Mouse (Mus musculus) forebrain, embryonic 15.5 days (tissue): ENCODE results near the gene Uprt. TPM values are rescaled to one million over a fixed set of nuclear protein-coding genes. Genes with fewer than 3 reads are reported as not detected.

Source experiments
- ATAC-seq: fragments of 200-750 bp; cut with Nextera tagmentation; replicated peaks from 2 replicates; pipeline ENCODE4 v1.8.0; 2017; ENCODE audit warnings: mild to moderate bottlenecking, moderate TSS enrichment, moderate library complexity
- H3K27ac ChIP-seq: fragments of 300-500 bp; sonication (generic); replicated peaks from 2 replicates; pipeline ENCODE4 v1.5.1; 2015; ENCODE audit warnings: mild to moderate bottlenecking, inconsistent platforms
- H3K27me3 ChIP-seq: fragments of 300-500 bp; sonication (generic); 2 replicates; pipeline ENCODE4 v1.6.1; 2015; ENCODE audit warnings: inconsistent platforms
- H3K36me3 ChIP-seq: fragments of 300-500 bp; sonication (generic); 2 replicates; pipeline ENCODE4 v1.6.1; 2015; ENCODE audit warnings: mild to moderate bottlenecking, inconsistent platforms
- H3K4me1 ChIP-seq: fragments of 300-500 bp; sonication (generic); 2 replicates; pipeline ENCODE4 v1.6.1; 2015; ENCODE audit warnings: inconsistent platforms
- H3K4me2 ChIP-seq: fragments of 300-500 bp; sonication (generic); replicated peaks from 2 replicates; pipeline ENCODE4 v1.6.1; 2015; ENCODE audit warnings: mild to moderate bottlenecking, inconsistent platforms
- H3K4me3 ChIP-seq: fragments of 300-500 bp; sonication (generic); 2 replicates; pipeline ENCODE4 v1.5.1; 2015; ENCODE audit warnings: mild to moderate bottlenecking, inconsistent platforms
- H3K9ac ChIP-seq: fragments of 300-500 bp; sonication (generic); replicated peaks from 2 replicates; pipeline ENCODE4 v1.6.1; 2015; ENCODE audit warnings: mild to moderate bottlenecking, inconsistent platforms
- H3K9me3 ChIP-seq: fragments of 300-500 bp; sonication (generic); 2 replicates; pipeline ENCODE4 v1.6.1; 2016; ENCODE audit warnings: inconsistent platforms
- WGBS: fragments of 180-500 bp; shearing (Covaris S2); methylation state at CpG from one replicate; pipeline ENCODE4 v1.1.7; 2015; ENCODE audit warnings: mixed read lengths; 5-methylcytosine and 5-hydroxymethylcytosine counted together
- polyA plus RNA-seq: library from polyadenylated mRNA; unstranded; fragments of >200 nt; fragmentation: Nextera tagmentation; extraction: Ambion mirVana; gene quantifications from 2 replicates; pipeline ENCODE4 v1.2.1, GENCODE M21; 2015

Uprt gene
- 1.1 and 1.5 TPM in 2 replicates for polyA plus RNA-seq

DNA sequence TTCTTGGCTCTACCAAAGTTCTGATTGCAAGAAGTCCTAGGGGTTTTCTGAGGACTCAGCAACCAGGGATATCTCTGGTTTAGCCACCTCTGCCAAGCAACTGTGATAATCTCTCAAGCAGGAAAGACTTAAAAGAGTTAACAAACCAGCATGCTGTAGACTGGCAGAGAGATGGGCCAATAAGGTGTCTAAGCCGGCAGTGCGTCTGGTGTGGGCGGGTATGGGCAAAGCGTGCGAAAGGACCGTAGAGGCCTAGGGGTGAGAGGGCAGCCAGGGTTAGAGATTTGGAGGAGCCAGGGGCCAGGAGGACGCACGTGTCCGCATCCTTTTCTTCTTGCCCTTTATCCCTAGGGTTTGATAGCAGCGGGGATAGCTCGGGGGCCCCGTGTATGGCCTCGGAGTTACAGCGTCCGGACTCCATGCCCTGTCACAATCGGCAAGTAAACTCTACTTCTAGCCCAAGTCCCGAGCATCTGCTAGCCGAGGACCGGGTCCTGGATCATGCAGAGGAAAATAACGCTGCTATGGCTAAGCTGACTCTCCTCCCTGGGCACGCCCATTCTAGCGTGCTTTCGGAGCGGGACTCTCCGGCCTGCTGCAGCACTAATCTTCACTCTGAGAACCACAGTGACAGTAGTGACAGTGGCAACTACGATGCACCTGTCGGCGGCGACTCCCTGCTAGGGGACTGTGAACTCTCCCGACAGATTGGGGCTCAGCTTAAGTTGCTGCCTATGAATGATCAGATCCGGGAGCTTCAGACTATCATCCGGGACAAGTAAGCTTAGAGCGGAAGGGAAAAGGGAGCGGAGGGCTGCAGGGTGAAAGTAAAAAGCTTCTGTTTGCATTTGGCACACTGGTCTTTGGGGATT, at the start of gene Uprt:
Gene Uprt (plus strand): TSS at position 247 of the 872 bp plus-strand sequence.
- 34% methylated on average over 34 of the region's 34 CpGs for WGBS
- peak; percentile 100 for ATAC-seq

GRCm38 (mm10) chrX:104433456-104433855, 49.2 kb upstream of the Uprt start:
- Histone ChIP-seq H3K4me1 (no peaks in the 10 kb centered on the region), H3K27ac (no peak overlapping the region), H3K9ac (no peak overlapping the region), H3K27me3 (no peaks in the 10 kb centered on the region), H3K4me2 (no peak overlapping the region), H3K4me3 (no peak overlapping the region), H3K36me3 (no peaks in the 10 kb centered on the region), H3K9me3 (no peaks in the 10 kb centered on the region)
- ATAC-seq = no peak
- 33% methylated on average over 1 of the region's 1 CpGs for WGBS

More for the DNA sequence above, at the start of gene Uprt:
- H3K27ac ChIP-seq = peak within 1 kb of the TSS; percentile 74
- peak within 1 kb of the TSS; percentile 46 for H3K4me2 ChIP-seq
- no peaks in the 10 kb centered on the region for H3K36me3 ChIP-seq
- H3K9ac ChIP-seq = peak within 1 kb of the TSS; percentile 57
- H3K27me3 ChIP-seq = no peaks in the 10 kb centered on the region
- H3K9me3 ChIP-seq = no peaks in the 10 kb centered on the region
- peak within 1 kb of the TSS; percentile 64 for H3K4me3 ChIP-seq
- H3K4me1 ChIP-seq = peaks cover 4% of the 10 kb centered on the region; the same call in 1 of the 2 replicates

DNA sequence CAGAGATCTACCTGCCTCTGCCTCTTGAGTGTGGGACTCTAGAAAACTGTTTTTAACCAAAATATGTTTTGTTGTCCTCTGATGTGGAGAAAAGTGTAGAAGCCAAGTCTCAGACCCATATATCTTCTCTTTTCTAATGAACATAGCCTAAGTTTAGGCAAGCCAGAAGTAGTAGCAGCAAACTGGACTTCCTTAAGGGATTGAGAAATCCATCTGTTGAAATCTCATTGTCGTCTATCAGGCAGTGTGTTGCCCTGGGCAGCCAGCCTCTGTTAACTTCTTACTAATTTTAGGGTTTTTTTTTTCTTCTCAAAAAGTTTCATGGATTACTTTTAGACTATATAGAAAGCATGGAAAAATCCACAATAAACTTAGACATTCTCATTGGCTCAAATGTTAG, 30.2 kb upstream of the Uprt start:
- no peaks in the 10 kb centered on the region for H3K36me3 ChIP-seq
- H3K9ac ChIP-seq = no peak overlapping the region
- H3K27ac ChIP-seq = no peak overlapping the region
- no peak overlapping the region for H3K4me2 ChIP-seq
- no peaks in the 10 kb centered on the region for H3K4me1 ChIP-seq
- 0 out of 2 replicates have a peak, but pooled peaks cover 3% of the 10 kb centered on the region for H3K27me3 ChIP-seq
- 90% methylated on average over 1 of the region's 1 CpGs for WGBS
- H3K4me3 ChIP-seq = no peak overlapping the region
- no peaks in the 10 kb centered on the region for H3K9me3 ChIP-seq
- no peak for ATAC-seq

- Histone ChIP-seq H3K27me3 (no peaks in the 10 kb centered on the region), H3K9ac (no peak overlapping the region), H3K4me2 (no peak overlapping the region), H3K4me3 (no peak overlapping the region), H3K4me1 (no peaks in the 10 kb centered on the region), H3K36me3 (no peaks in the 10 kb centered on the region), H3K9me3 (no peaks in the 10 kb centered on the region), H3K27ac (no peak overlapping the region)
- no peak for ATAC-seq
- 39% methylated on average over 2 of the region's 2 CpGs for whole genome bisulfite sequencing
Measured at GRCm38 (mm10) chrX:104461755-104462154, 20.9 kb upstream of the Uprt start.

- H3K27ac ChIP-seq = no peak overlapping the region
- no peaks in the 10 kb centered on the region for H3K4me1 ChIP-seq
- H3K36me3 ChIP-seq = no peaks in the 10 kb centered on the region
- H3K4me3 ChIP-seq = no peak overlapping the region
- no peak for ATAC-seq
- no peak overlapping the region for H3K9ac ChIP-seq
- H3K4me2 ChIP-seq = no peak overlapping the region
- WGBS = 75% methylated on average over 6 of the region's 6 CpGs
- no peaks in the 10 kb centered on the region for H3K27me3 ChIP-seq
- H3K9me3 ChIP-seq = no peaks in the 10 kb centered on the region
Measured at GRCm38 (mm10) chrX:104464376-104464775, 18.2 kb upstream of the Uprt start.

DNA sequence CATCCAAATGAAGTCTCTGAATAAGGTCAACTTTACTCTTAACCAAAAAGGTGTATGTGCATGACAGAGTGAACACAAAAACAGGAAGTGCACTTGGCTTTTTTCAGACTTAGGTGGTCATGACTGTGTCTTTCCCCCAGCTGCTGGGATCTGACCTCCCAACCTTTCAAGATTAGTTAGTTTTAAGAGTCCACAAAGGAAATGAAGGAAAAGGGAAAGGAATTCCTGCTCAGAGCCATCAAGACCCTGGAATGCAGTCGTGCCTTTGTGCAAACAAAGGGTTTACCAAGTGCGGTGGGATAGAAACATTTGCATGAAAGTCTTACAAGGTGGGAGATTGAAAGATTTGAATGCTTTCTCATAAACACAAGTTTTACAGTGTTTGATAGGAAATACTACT, 4.6 kb upstream of the Uprt start:
- Histone ChIP-seq H3K9ac (no peak overlapping the region), H3K4me3 (no peak overlapping the region), H3K9me3 (no peaks in the 10 kb centered on the region), H3K27ac (no peak overlapping the region), H3K4me1 (no peaks in the 10 kb centered on the region), H3K36me3 (no peaks in the 10 kb centered on the region), H3K4me2 (no peak overlapping the region), H3K27me3 (no peaks in the 10 kb centered on the region)
- ATAC-seq = no peak
- WGBS = 18% methylated on average over 2 of the region's 2 CpGs

GRCm38 (mm10) chrX:104483444-104483808, 808 bp downstream of the Uprt start:
- H3K9me3 ChIP-seq = no peaks in the 10 kb centered on the region
- peak overlapping the region; percentile 64 for H3K4me3 ChIP-seq
- 36% methylated on average over 6 of the region's 6 CpGs for WGBS
- H3K27me3 ChIP-seq = no peaks in the 10 kb centered on the region
- ATAC-seq = peak; percentile 76
- peak overlapping the region; percentile 57 for H3K9ac ChIP-seq
- peak overlapping the region; percentile 46 for H3K4me2 ChIP-seq
- peak overlapping the region; percentile 74 for H3K27ac ChIP-seq
- no peaks in the 10 kb centered on the region for H3K36me3 ChIP-seq
- peaks cover 4% of the 10 kb centered on the region; the same call in 1 of the 2 replicates for H3K4me1 ChIP-seq

- Histone ChIP-seq H3K27me3 (no peaks in the 10 kb centered on the region), H3K4me2 (no peak overlapping the region), H3K9ac (no peak overlapping the region), H3K4me3 (no peak overlapping the region), H3K4me1 (peaks cover 4% of the 10 kb centered on the region; the same call in 1 of the 2 replicates), H3K9me3 (no peaks in the 10 kb centered on the region), H3K36me3 (no peaks in the 10 kb centered on the region), H3K27ac (no peak overlapping the region)
- ATAC-seq = no peak
- WGBS = 86% methylated on average over 2 of the region's 2 CpGs
Measured at GRCm38 (mm10) chrX:104485596-104485995, 3.0 kb downstream of the Uprt start.

DNA sequence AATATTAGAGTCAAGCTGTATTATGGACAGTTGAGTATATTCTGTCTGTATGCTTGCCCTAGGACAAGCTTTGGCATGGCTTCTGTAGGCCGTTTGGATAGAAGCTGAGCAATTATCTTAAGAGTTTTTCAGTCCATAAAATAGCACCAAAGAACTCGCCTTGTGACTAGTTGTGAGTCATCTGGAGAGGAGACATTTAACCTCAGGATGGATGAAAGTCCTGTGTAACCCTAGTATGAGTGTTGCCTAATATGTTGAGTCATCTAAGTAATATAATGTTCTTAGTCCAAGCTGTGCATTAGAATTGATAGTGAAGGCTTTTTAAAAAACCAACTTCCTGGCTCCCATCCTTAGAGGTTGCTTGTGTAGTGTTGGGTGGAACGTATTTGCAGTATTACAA, 5.4 kb downstream of the Uprt start:
- ATAC-seq = no peak
- no peak overlapping the region for H3K27ac ChIP-seq
- H3K9ac ChIP-seq = no peak overlapping the region
- WGBS = 84% methylated on average over 3 of the region's 3 CpGs
- H3K4me1 ChIP-seq = peaks cover 4% of the 10 kb centered on the region; the same call in 1 of the 2 replicates
- H3K36me3 ChIP-seq = no peaks in the 10 kb centered on the region
- no peaks in the 10 kb centered on the region for H3K9me3 ChIP-seq
- H3K4me3 ChIP-seq = no peak overlapping the region
- H3K27me3 ChIP-seq = no peaks in the 10 kb centered on the region
- no peak overlapping the region for H3K4me2 ChIP-seq

DNA sequence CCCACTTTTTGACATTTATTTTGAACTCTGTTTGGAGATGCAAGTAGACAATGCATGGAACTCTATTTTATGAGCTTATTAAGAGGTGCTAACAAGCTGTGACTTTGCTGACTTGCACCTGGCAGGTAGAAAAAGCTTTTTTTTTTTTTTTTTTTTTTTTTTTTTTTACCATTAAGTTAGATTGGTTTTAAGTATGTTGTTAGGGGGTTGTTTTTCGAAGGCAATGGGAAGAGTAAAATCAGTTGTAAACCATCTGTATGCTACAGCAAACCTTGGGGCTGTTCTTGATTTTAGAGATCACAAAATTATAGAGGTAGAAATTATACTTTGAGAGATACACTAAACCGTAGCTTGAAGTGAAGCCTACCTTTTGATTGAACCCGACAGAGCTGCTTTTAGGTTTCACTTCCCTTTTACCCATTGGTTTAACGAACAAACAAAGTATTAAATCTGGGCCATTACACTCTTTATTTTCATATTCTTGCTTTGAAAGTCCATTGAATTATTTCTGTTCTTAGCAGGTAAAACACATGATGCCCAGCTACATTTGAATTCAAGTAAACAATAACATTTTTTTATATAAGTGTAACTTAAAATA, 6.4 kb downstream of the Uprt start:
- H3K27ac ChIP-seq = no peak overlapping the region
- no peak for ATAC-seq
- no peak overlapping the region for H3K4me2 ChIP-seq
- H3K36me3 ChIP-seq = no peaks in the 10 kb centered on the region
- 76% methylated on average over 4 of the region's 4 CpGs for WGBS
- peaks cover 4% of the 10 kb centered on the region; the same call in 1 of the 2 replicates for H3K4me1 ChIP-seq
- no peak overlapping the region for H3K9ac ChIP-seq
- no peak overlapping the region for H3K4me3 ChIP-seq
- H3K9me3 ChIP-seq = no peaks in the 10 kb centered on the region
- no peaks in the 10 kb centered on the region for H3K27me3 ChIP-seq

- Histone ChIP-seq H3K4me2 (no peak overlapping the region), H3K4me3 (no peak overlapping the region)
- 63% methylated on average over 4 of the region's 4 CpGs for WGBS
Measured at GRCm38 (mm10) chrX:104489626-104490355, 7.2 kb downstream of the Uprt start.

DNA sequence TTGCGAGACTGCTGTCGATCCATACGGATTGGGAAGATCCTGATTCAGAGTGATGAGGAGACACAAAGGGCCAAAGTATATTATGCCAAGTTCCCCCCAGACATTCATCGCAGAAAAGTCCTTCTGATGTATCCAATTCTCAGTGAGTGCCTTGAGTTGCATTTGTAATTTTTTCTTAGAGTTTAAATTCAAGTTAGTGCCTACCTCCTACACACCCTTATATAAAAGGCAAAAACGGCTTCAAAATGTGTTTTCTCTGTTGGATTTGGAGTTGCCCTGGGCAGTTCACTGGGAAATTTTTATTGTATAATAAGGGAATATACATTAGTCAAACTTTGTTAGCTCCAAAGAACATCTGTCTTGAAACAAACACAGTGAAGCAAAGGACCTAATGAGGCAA, 19.1 kb downstream of the Uprt start:
- 73% methylated on average over 5 of the region's 5 CpGs for WGBS
- no peaks in the 10 kb centered on the region for H3K4me1 ChIP-seq
- no peaks in the 10 kb centered on the region for H3K36me3 ChIP-seq
- H3K27ac ChIP-seq = no peak overlapping the region
- H3K4me2 ChIP-seq = no peak overlapping the region
- H3K27me3 ChIP-seq = no peaks in the 10 kb centered on the region
- H3K9me3 ChIP-seq = no peaks in the 10 kb centered on the region
- no peak overlapping the region for H3K4me3 ChIP-seq
- H3K9ac ChIP-seq = no peak overlapping the region
- no peak for ATAC-seq

More at GRCm38 (mm10) chrX:104489626-104490355, 7.2 kb downstream of the Uprt start:
- Histone ChIP-seq H3K4me1 (no peaks in the 10 kb centered on the region), H3K36me3 (no peaks in the 10 kb centered on the region), H3K9ac (no peak overlapping the region), H3K27me3 (no peaks in the 10 kb centered on the region), H3K27ac (no peak overlapping the region), H3K9me3 (no peaks in the 10 kb centered on the region)
- no peak for ATAC-seq
